In genomic region chr4:45591405-45592315, GRCm38 (mm10) we compare ENCODE assay signal across 9 mouse cellular contexts. TPM values are rescaled to one million over a fixed set of nuclear protein-coding genes. Genes with fewer than 3 reads are reported as not detected.
A peak's percentile ranks its signal among the peaks of the same experiment; 100 is the strongest.
DNase-seq lines count a peak whose midpoint lies in the region; ATAC-seq lines count a peak whose summit lies in the region.
"Had no signal": no experiment of that assay in that cellular context is flagged by ENCODE, and none has a peak within 500 bp of the region (broad histone marks: within the 10 kb centered on the region; RNA-seq: fewer than 3 reads in every experiment).

No protein-coding gene starts in this region.

- DNase-seq in heart, adult 11 months, result no peak
- peak; percentile 43 for DNase-seq in forebrain, embryonic 14.5 days (ENCODE audit: low spot score)
- DNase-seq in kidney, postnatal 4 days, result peak; percentile 32 to 56
- DNase-seq in urinary bladder, postnatal 4 days (ENCODE audit: low spot score in 2 of 2), result no peak
- no peak for DNase-seq in lung, postnatal 14 days

- H3K4me2 ChIP-seq in heart, embryonic 16.5 days (ENCODE audit: low read depth, low read length), result peak overlapping the region; percentile 77
- H3K4me2 ChIP-seq in forebrain, embryonic 14.5 days (ENCODE audit: low read length), result peak overlapping the region; percentile 46
- H3K4me2 ChIP-seq in neural tube, embryonic 15.5 days, result peak overlapping the region; percentile 51

- H3K4me1 ChIP-seq in heart, embryonic 16.5 days (ENCODE audit: control insufficient read depth, insufficient read depth, low read length), result peaks cover 6% of the 10 kb centered on the region; the same call in 1 of the 2 replicates
- H3K4me1 ChIP-seq in forebrain, embryonic 14.5 days (ENCODE audit: control insufficient read depth, insufficient read depth, low read length), result peaks cover 8% of the 10 kb centered on the region
- H3K4me1 ChIP-seq in neural tube, embryonic 15.5 days, result peaks cover 9% of the 10 kb centered on the region

- H3K27me3 ChIP-seq in heart, embryonic 16.5 days (ENCODE audit: control insufficient read depth, insufficient read depth, low read length), result no peaks in the 10 kb centered on the region; the same call in 1 of the 2 replicates
- H3K27me3 ChIP-seq in forebrain, embryonic 14.5 days (replicated peaks; ENCODE audit: control insufficient read depth, insufficient read depth, low read length), result no peaks in the 10 kb centered on the region
- peaks cover 17% of the 10 kb centered on the region; the same call in 1 of the 2 replicates for H3K27me3 ChIP-seq in neural tube, embryonic 15.5 days (replicated peaks)
- H3K27me3 ChIP-seq: CH12.LX had no signal

- peak overlapping the region; percentile 70 for H3K9ac ChIP-seq in heart, embryonic 16.5 days (ENCODE audit: low read length)
- peak overlapping the region; percentile 22; the same call in 1 of the 2 replicates for H3K9ac ChIP-seq in forebrain, embryonic 14.5 days (ENCODE audit: low read length)
- no peak overlapping the region for H3K9ac ChIP-seq in neural tube, embryonic 15.5 days (replicated peaks)

- 12% methylated on average over 23 of the region's 23 CpGs for WGBS in heart, embryonic 16.5 days
- WGBS in forebrain, embryonic 14.5 days, result 4% methylated on average over 23 of the region's 23 CpGs
- WGBS in neural tube, embryonic 15.5 days, result 7% methylated on average over 23 of the region's 23 CpGs

- H3K9me3 ChIP-seq in heart, embryonic 16.5 days (replicated peaks; ENCODE audit: control insufficient read depth, low read length), result peaks cover 8% of the 10 kb centered on the region
- H3K9me3 ChIP-seq in forebrain, embryonic 14.5 days (replicated peaks; ENCODE audit: control insufficient read depth, low read length), result no peaks in the 10 kb centered on the region
- no peaks in the 10 kb centered on the region for H3K9me3 ChIP-seq in neural tube, embryonic 15.5 days (replicated peaks)

- no peak for ATAC-seq in heart, embryonic 16.5 days (replicated peaks; ENCODE audit: extremely low read depth, insufficient read depth, low FRiP score)
- ATAC-seq in forebrain, embryonic 14.5 days, result peak; percentile 48
- ATAC-seq in neural tube, embryonic 15.5 days (ENCODE audit: low FRiP score), result no peak
- ATAC-seq in inflammation-experienced regulatory T-cells, adult 6 months, result no peak

- no peaks in the 10 kb centered on the region for H3K36me3 ChIP-seq in heart, embryonic 16.5 days (ENCODE audit: control insufficient read depth, insufficient read depth)
- no peaks in the 10 kb centered on the region for H3K36me3 ChIP-seq in forebrain, embryonic 14.5 days (ENCODE audit: control insufficient read depth, insufficient read depth, low read length)
- no peaks in the 10 kb centered on the region for H3K36me3 ChIP-seq in neural tube, embryonic 15.5 days

- no peak overlapping the region for H3K27ac ChIP-seq in heart, embryonic 16.5 days (ENCODE audit: low read length)
- H3K27ac ChIP-seq in forebrain, embryonic 14.5 days (ENCODE audit: low read depth, low read length), result no peak overlapping the region
- H3K27ac ChIP-seq in neural tube, embryonic 15.5 days (replicated peaks), result no peak overlapping the region

- peak overlapping the region; percentile 48 for H3K4me3 ChIP-seq in heart, embryonic 16.5 days (ENCODE audit: low read length)
- H3K4me3 ChIP-seq in forebrain, embryonic 14.5 days (ENCODE audit: low read depth, low read length), result no peak overlapping the region
- peak overlapping the region; percentile 14 for H3K4me3 ChIP-seq in neural tube, embryonic 15.5 days (replicated peaks)

RNA-seq across cellular contexts. Expression of gene Shb, which starts 59.4 kb away (rescaled TPM):
- 7.6 and 9.2 TPM in 2 replicates for polyA plus RNA-seq in heart, embryonic 16.5 days (2015; fragmentation: Nextera tagmentation; extraction: Ambion mirVana)
- polyA plus RNA-seq in forebrain, embryonic 14.5 days (2014; fragmentation: Nextera tagmentation; extraction: Ambion mirVana), result 14.1 and 14.5 TPM in 2 replicates
- 3.9 and 4.7 TPM in 2 replicates for polyA plus RNA-seq in neural tube, embryonic 15.5 days (2015; fragmentation: Nextera tagmentation; extraction: Ambion mirVana)
- polyA plus RNA-seq in inflammation-experienced regulatory T-cells, adult 6 months (2017; shearing (Covaris generic)), result under 1 TPM in 1 of 3 experiments, not detected in 2; 0.23 TPM

Comparison
In these comparisons a context has a peak if more than half of its experiments do, and no peak if none do; other contexts are left out.
1. DNase-seq: peak in forebrain, embryonic 14.5 days (single experiment) and kidney, postnatal 4 days (2 of 2); none in heart, adult 11 months (single experiment), urinary bladder, postnatal 4 days (0 of 2) and lung, postnatal 14 days (single experiment).
2. Peak in every context shown above with its lines, with median percentiles within 50 percentile points of each other: H3K4me2 ChIP-seq.